Mouse (Mus musculus): ENCODE measurements around the gene Hint1. TPM values are rescaled to one million over a fixed set of nuclear protein-coding genes. Genes with fewer than 3 reads are reported as not detected.
A peak's percentile ranks its signal among the peaks of the same experiment; 100 is the strongest.
"Not testable (repeated sequence)": the region's sequence is repeated elsewhere in the genome, so short reads cannot be mapped to it uniquely, and the experiment has no call there.

The Hint1 gene
- total RNA-seq, 2 experiments from 2014 or later, result 276 TPM

- intact Hi-C loops (cut with DNase I), result no loop called here
- no peak for DNase-seq (ENCODE audit: low spot score in 2 of 2)
Measured at GRCm38 (mm10) chr11:54884197-54884828, 18.1 kb downstream of the Hint1 start.

GRCm38 (mm10) chr11:54884937-54885336 lies 18.8 kb downstream of the Hint1 start:
- DNase-seq (ENCODE audit: low spot score in 2 of 2), result no peak
- intact Hi-C loops (cut with DNase I), result no loop called here

GRCm38 (mm10) chr11:54885406-54885805 lies 19.2 kb downstream of the Hint1 start:
- intact Hi-C loops (cut with DNase I), result no loop called here

GRCm38 (mm10) chr11:54887927-54888326 lies 21.7 kb downstream of the Hint1 start:
- intact Hi-C loops (cut with DNase I), result no loop called here
- no peak for DNase-seq (ENCODE audit: low spot score in 2 of 2)

More at GRCm38 (mm10) chr11:54885406-54885805, 19.2 kb downstream of the Hint1 start:
- DNase-seq (ENCODE audit: low spot score in 2 of 2), result no peak

- no peak for DNase-seq (ENCODE audit: low spot score in 2 of 2)
- intact Hi-C loops (cut with DNase I), result no loop called here
Measured at GRCm38 (mm10) chr11:54891341-54891740, 25.2 kb downstream of the Hint1 start.

- intact Hi-C loops (cut with DNase I), result no loop called here
- DNase-seq (ENCODE audit: low spot score in 2 of 2), result no peak
Measured at GRCm38 (mm10) chr11:54892091-54892490, 25.9 kb downstream of the Hint1 start.

GRCm38 (mm10) chr11:54894589-54894988 lies 28.4 kb downstream of the Hint1 start:
- no peak for DNase-seq (ENCODE audit: low spot score in 2 of 2)
- intact Hi-C loops (cut with DNase I), result no loop called here

- DNase-seq (ENCODE audit: low spot score in 2 of 2); intact Hi-C loops (cut with DNase I): not testable (repeated sequence)
Measured at GRCm38 (mm10) chr11:54896646-54897045, 30.5 kb downstream of the Hint1 start.

- DNase-seq (ENCODE audit: low spot score in 2 of 2), result no peak
- intact Hi-C loops (cut with DNase I), result no loop called here
Measured at GRCm38 (mm10) chr11:54897470-54897869, 31.3 kb downstream of the Hint1 start.

GRCm38 (mm10) chr11:54899657-54900056 lies 33.5 kb downstream of the Hint1 start:
- intact Hi-C loops (cut with DNase I), result no loop called here
- no peak for DNase-seq (ENCODE audit: low spot score in 2 of 2)

- intact Hi-C loops (cut with DNase I), result no loop called here
- DNase-seq (ENCODE audit: low spot score in 2 of 2), result peak; percentile 35 to 67
Measured at GRCm38 (mm10) chr11:54902333-54903323, 36.4 kb downstream of the Hint1 start, which contains the start of gene Gpx3. Gpx3 (plus strand) TSS chr11:54902453.

GRCm38 (mm10) chr11:54903339-54903738 lies 37.2 kb downstream of the Hint1 start:
- intact Hi-C loops (cut with DNase I), result no loop called here

GRCm38 (mm10) chr11:54903940-54904706 lies 37.9 kb downstream of the Hint1 start:
- intact Hi-C loops (cut with DNase I), result no loop called here
- DNase-seq (ENCODE audit: low spot score in 2 of 2), result peak in 1 of 2 experiments; percentile 39

More at GRCm38 (mm10) chr11:54903339-54903738, 37.2 kb downstream of the Hint1 start:
- DNase-seq (ENCODE audit: low spot score in 2 of 2), result no peak

GRCm38 (mm10) chr11:54905086-54905485 lies 38.9 kb downstream of the Hint1 start:
- intact Hi-C loops (cut with DNase I), result no loop called here
- DNase-seq (ENCODE audit: low spot score in 2 of 2), result no peak

- intact Hi-C loops (cut with DNase I), result no loop called here
- DNase-seq (ENCODE audit: low spot score in 2 of 2), result no peak
Measured at GRCm38 (mm10) chr11:54905931-54906330, 39.7 kb downstream of the Hint1 start.

- intact Hi-C loops (cut with DNase I), result no loop called here
- DNase-seq (ENCODE audit: low spot score in 2 of 2), result no peak
Measured at GRCm38 (mm10) chr11:54906466-54906865, 40.3 kb downstream of the Hint1 start.

GRCm38 (mm10) chr11:54907259-54907658 lies 41.1 kb downstream of the Hint1 start:
- intact Hi-C loops (cut with DNase I), result no loop called here
- DNase-seq (ENCODE audit: low spot score in 2 of 2), result no peak

- no peak for DNase-seq (ENCODE audit: low spot score in 2 of 2)
- intact Hi-C loops (cut with DNase I), result no loop called here
Measured at GRCm38 (mm10) chr11:54909273-54909672, 43.1 kb downstream of the Hint1 start.

- no peak for DNase-seq (ENCODE audit: low spot score in 2 of 2)
- intact Hi-C loops (cut with DNase I), result no loop called here
Measured at GRCm38 (mm10) chr11:54910081-54910665, 44.0 kb downstream of the Hint1 start.

Data from left cerebral cortex, postnatal 14 days (tissue).